Mouse (Mus musculus): ENCODE results near the gene Btbd35f24. TPM values are rescaled to one million over a fixed set of nuclear protein-coding genes. Genes with fewer than 3 reads are reported as not detected.
"Not testable (repeated sequence)": the region's sequence is repeated elsewhere in the genome, so short reads cannot be mapped to it uniquely, and the experiment has no call there.

The Btbd35f24 gene
- polyA plus RNA-seq (2014; fragmentation: Nextera tagmentation; extraction: Ambion mirVana): not detected in 2 replicates

DNA sequence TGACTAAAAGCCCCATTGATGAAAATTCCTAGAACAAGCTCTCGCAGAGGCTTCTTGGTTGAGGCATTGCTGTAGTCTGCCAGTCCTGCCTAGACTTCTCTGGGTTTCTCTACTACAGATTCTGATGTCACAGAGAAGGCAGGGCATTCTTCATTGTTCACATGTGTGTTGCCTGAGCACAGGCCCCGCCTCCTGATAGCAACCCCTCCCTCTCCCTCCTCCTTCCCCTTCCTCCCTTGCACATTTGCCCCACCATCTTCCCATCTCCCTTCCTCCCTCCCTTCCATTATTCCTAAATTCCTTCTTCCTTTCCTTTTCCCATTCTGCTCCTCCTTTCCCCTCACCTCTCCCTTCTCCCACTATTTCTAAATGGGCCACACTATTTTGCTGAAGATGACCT, at the start of gene Btbd35f24:
Btbd35f24 (minus strand) TSS at position 101 of the 400 bp plus-strand sequence.
- not testable (repeated sequence) for H3K9ac ChIP-seq (replicated peaks; ENCODE audit: low read depth, low read length); H3K27ac ChIP-seq (ENCODE audit: low read depth, low read length); H3K9me3 ChIP-seq (ENCODE audit: control insufficient read depth, low read length); H3K4me1 ChIP-seq (ENCODE audit: control insufficient read depth, insufficient read depth, low read length); H3K4me2 ChIP-seq (ENCODE audit: low read depth, low read length); H3K27me3 ChIP-seq (ENCODE audit: control insufficient read depth, insufficient read depth, low read length); ATAC-seq (ENCODE audit: low read depth); H3K36me3 ChIP-seq (ENCODE audit: control insufficient read depth, insufficient read depth, low read length); H3K4me3 ChIP-seq (ENCODE audit: low read depth, low read length)
- 60% methylated on average over 1 of the region's 2 CpGs for WGBS

Other genes with a start within 250 kb of the Btbd35f24 start
- gene Btbd35f23, start 119.0 kb downstream of the Btbd35f24 start, polyA plus RNA-seq (2014; fragmentation: Nextera tagmentation; extraction: Ambion mirVana): not detected in 2 replicates
- not detected in 2 replicates for gene Btbd35f11, start 247.9 kb upstream of the Btbd35f24 start, polyA plus RNA-seq (2014; fragmentation: Nextera tagmentation; extraction: Ambion mirVana)

Data from neural tube, embryonic 14.5 days (tissue).